Mouse (Mus musculus) v-Abl transformed pro-B cells (cell line): ENCODE measurements at regions not wholly inside any gene's neighbourhood (a gene's known extent, or its start where the extent isn't known, plus 50 kb on each side); places are given as distances from the start of the nearest gene placed in this dataset.

Experiments used
- in situ Hi-C, 2 experiments: fragments of 400-800 bp; cut with MboI; formaldehyde crosslinking; loops; one replicate each; pipeline ENCODE4 v1.15.1; 2025; ENCODE audit not compliant: unreplicated experiment in 2 of 2

GRCm38 (mm10) chr6:117104047-117104446 is 64.3 kb upstream of the Cxcl12 start:
- in situ Hi-C loops: no loop called here

DNA sequence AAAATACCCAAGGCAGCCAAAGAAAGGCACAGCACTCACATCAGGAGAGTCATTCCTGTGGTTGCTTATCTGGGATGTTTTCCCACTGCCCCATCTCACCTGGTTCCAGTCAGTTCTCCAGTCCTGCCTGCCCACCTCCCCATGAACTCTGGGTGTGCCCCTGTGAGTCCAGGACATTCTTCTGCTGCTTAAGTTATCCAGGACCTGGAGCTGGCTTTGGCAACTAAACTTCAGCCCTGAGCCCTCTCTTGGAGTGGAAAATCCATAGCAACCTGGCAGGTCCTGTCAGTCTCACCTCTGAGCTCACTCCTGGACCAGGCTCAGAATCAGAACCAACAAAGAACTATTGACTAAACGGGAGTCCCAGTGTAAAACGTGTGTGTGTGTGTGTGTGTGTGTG is 63.9 kb upstream of the Cxcl12 start:
- in situ Hi-C loops: no loop called here

DNA sequence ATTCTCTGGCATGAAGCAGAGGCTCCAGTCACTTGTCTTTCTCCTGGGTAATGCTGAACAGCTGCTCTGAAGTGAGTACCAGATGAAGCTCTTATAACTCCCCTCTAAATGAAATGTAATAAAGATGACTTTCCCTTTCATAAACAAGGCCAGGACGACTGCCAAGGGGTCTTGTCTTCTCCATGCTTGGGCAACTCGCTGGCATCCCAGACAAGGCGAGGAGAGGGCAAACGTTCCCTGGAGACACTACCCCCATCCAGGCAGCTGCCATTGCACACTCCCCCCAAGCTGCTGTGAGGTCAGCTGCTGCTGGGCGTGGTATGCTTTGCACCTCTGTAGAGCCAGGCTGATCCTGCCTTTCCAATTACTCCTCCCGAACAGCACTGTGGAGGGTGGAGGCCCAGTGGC is 63.1 kb upstream of the Cxcl12 start:
- in situ Hi-C loops: no loop called here

- in situ Hi-C loops: no loop called here
Observed at GRCm38 (mm10) chr6:117110291-117110690, 58.0 kb upstream of the Cxcl12 start.

- in situ Hi-C loops: no loop called here
Observed at GRCm38 (mm10) chr6:117114859-117115258, 53.5 kb upstream of the Cxcl12 start.

DNA sequence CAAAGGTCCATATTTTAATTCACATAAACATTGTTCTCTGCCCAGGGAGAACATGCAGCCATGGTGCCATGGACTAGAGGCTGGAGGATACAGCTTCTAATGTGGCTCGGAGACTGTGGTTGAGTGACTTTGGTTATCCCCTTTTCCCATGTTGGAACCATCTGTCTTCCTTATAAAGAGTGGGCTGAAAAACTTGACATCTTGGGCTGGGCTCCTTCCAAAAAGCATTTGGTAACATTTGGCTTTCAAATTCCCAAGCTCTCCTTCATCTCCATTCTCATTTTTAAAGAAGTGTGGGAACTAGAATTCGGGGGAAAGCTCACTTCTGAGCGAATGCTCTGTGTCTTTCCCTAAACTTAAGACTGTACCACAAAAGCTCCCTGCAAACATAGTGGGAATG is 50.3 kb upstream of the Cxcl12 start:
- in situ Hi-C loops: no loop called here
